Mouse (Mus musculus) lung, embryonic 14.5 days (tissue): ENCODE results near the gene Fbxl8. TPM values are rescaled to one million over a fixed set of nuclear protein-coding genes. Genes with fewer than 3 reads are reported as not detected.

ENCODE experiments used
- ATAC-seq: fragments of 200-750 bp; cut with Nextera tagmentation; 2 replicates; pipeline ENCODE4 v1.8.0; 2017; ENCODE audit warnings: mild to moderate bottlenecking, moderate TSS enrichment, moderate library complexity; ENCODE audit not compliant: insufficient read depth
- DNase-seq: peaks from one replicate; pipeline ENCODE4 v3.0.0-alpha.2; 2015
- H3K27ac ChIP-seq: fragments of 300-500 bp; sonication (generic); 2 replicates; pipeline ENCODE4 v1.5.1; 2014; ENCODE audit warnings: low read depth, mild to moderate bottlenecking, moderate library complexity
- H3K27me3 ChIP-seq: fragments of 300-500 bp; sonication (generic); 2 replicates; pipeline ENCODE4 v1.6.1; 2014; ENCODE audit warnings: low read length, control low read depth; ENCODE audit not compliant: insufficient read depth
- H3K36me3 ChIP-seq: fragments of 300-500 bp; sonication (generic); 2 replicates; pipeline ENCODE4 v1.6.1; 2014; ENCODE audit warnings: control low read depth; ENCODE audit not compliant: insufficient read depth
- H3K4me1 ChIP-seq: fragments of 300-500 bp; sonication (generic); 2 replicates; pipeline ENCODE4 v1.6.1; 2014; ENCODE audit warnings: antibody characterized with exemption, control low read depth; ENCODE audit not compliant: insufficient read depth
- H3K4me2 ChIP-seq: fragments of 300-500 bp; sonication (generic); 2 replicates; pipeline ENCODE4 v1.6.1; 2014; ENCODE audit warnings: mild to moderate bottlenecking
- H3K4me3 ChIP-seq: fragments of 300-500 bp; sonication (generic); 2 replicates; pipeline ENCODE4 v1.5.1; 2014; ENCODE audit warnings: low read depth, low read length
- H3K9ac ChIP-seq: fragments of 300-500 bp; sonication (generic); 2 replicates; pipeline ENCODE4 v1.6.1; 2014
- H3K9me3 ChIP-seq: fragments of 300-500 bp; sonication (generic); 2 replicates; pipeline ENCODE4 v1.6.1; 2016; ENCODE audit warnings: low read depth, low read length, control low read depth
- CTCF ChIP-seq: IDR thresholded peaks from 2 replicates; pipeline ENCODE4 v1.5.1; 2016; ENCODE audit warnings: antibody characterized with exemption, low read depth
- WGBS: fragments of 180-500 bp; shearing (Covaris S2); extraction: QIAGEN DNeasy Blood & Tissue Kit; methylation state at CpG from one replicate; pipeline ENCODE4 v1.1.7; 2014; 5-methylcytosine and 5-hydroxymethylcytosine counted together
- polyA plus RNA-seq: library from polyadenylated mRNA; unstranded; fragments of >200 nt; fragmentation: Nextera tagmentation; extraction: Ambion mirVana; gene quantifications from 2 replicates; pipeline ENCODE4 v1.2.1, GENCODE M21; 2014

The Fbxl8 gene
- polyA plus RNA-seq, 1 experiment from 2014 or later: 3.8 TPM

- Histone ChIP-seq H3K27me3 (peaks cover 1% of the 10 kb centered on the region), H3K9ac (no peak overlapping the region), H3K9me3 (no peaks in the 10 kb centered on the region), H3K36me3 (peaks cover 57% of the 10 kb centered on the region), H3K4me3 (peak overlapping the region; percentile 63; the same call in 1 of the 2 replicates), H3K27ac (no peak overlapping the region), H3K4me2 (peak overlapping the region; percentile 98), H3K4me1 (peaks cover 2% of the 10 kb centered on the region; the same call in 1 of the 2 replicates)
- 75% methylated on average over 10 of the region's 10 CpGs for WGBS
- no peak for TF ChIP-seq CTCF
- DNase-seq: no peak
- ATAC-seq: no peak
Measured at GRCm38 (mm10) chr8:105252680-105253537, 11.5 kb upstream of the Fbxl8 start.

- Histone ChIP-seq H3K4me2 (peak overlapping the region; percentile 98), H3K36me3 (peaks cover 49% of the 10 kb centered on the region), H3K4me1 (peaks cover 2% of the 10 kb centered on the region; the same call in 1 of the 2 replicates), H3K4me3 (peak overlapping the region; percentile 63), H3K27me3 (peaks cover 10% of the 10 kb centered on the region), H3K9me3 (no peaks in the 10 kb centered on the region), H3K9ac (peak overlapping the region; percentile 74), H3K27ac (peak overlapping the region; percentile 91; the same call in 1 of the 2 replicates)
- DNase-seq: no peak
- TF ChIP-seq CTCF: no peak
- WGBS: 36% methylated on average over 20 of the region's 20 CpGs
- peak; percentile 14; the same call in 1 of the 2 replicates for ATAC-seq
Measured at GRCm38 (mm10) chr8:105253766-105254151, 10.7 kb upstream of the Fbxl8 start.

GRCm38 (mm10) chr8:105254152-105254965 lies 10.1 kb upstream of the Fbxl8 start:
- peaks cover 43% of the 10 kb centered on the region for H3K36me3 ChIP-seq
- peaks cover 6% of the 10 kb centered on the region; the same call in 1 of the 2 replicates for H3K4me1 ChIP-seq
- peaks cover 16% of the 10 kb centered on the region for H3K27me3 ChIP-seq
- DNase-seq: peak; percentile 96
- TF ChIP-seq CTCF: peak; percentile 84
- H3K4me3 ChIP-seq: peak overlapping the region; percentile 63
- H3K9ac ChIP-seq: peak overlapping the region; percentile 74
- peak overlapping the region; percentile 98 for H3K4me2 ChIP-seq
- ATAC-seq: peak; percentile 91
- peak overlapping the region; percentile 91 for H3K27ac ChIP-seq
- H3K9me3 ChIP-seq: no peaks in the 10 kb centered on the region
- under 1% methylated on average over 74 of the region's 74 CpGs for WGBS

- H3K27ac ChIP-seq: peak within 1 kb of the TSS; percentile 91
- WGBS: 3% methylated on average over 14 of the region's 14 CpGs
- H3K4me1 ChIP-seq: peaks cover 10% of the 10 kb centered on the region; the same call in 1 of the 2 replicates
- H3K4me3 ChIP-seq: peak within 1 kb of the TSS; percentile 63
- H3K36me3 ChIP-seq: peaks cover 37% of the 10 kb centered on the region
- H3K4me2 ChIP-seq: peak within 1 kb of the TSS; percentile 98
- TF ChIP-seq CTCF: peak; percentile 5; the same call in 1 of the 2 replicates
- DNase-seq (peak; percentile 89), ATAC-seq (peak; percentile 85)
- H3K9me3 ChIP-seq: no peaks in the 10 kb centered on the region
- H3K27me3 ChIP-seq: peaks cover 22% of the 10 kb centered on the region
- peak within 1 kb of the TSS; percentile 74 for H3K9ac ChIP-seq
Measured at GRCm38 (mm10) chr8:105254966-105255350, 9.5 kb upstream of the Fbxl8 start, which contains the start of gene B3gnt9. TSS of gene B3gnt9 (minus strand) at chr8:105255153.

- Histone ChIP-seq H3K4me1 (peaks cover 10% of the 10 kb centered on the region; the same call in 1 of the 2 replicates), H3K9ac (no peak overlapping the region), H3K4me3 (no peak overlapping the region), H3K27ac (no peak overlapping the region), H3K36me3 (peaks cover 13% of the 10 kb centered on the region), H3K9me3 (no peaks in the 10 kb centered on the region), H3K27me3 (peaks cover 31% of the 10 kb centered on the region), H3K4me2 (no peak overlapping the region)
- 75% methylated on average over 7 of the region's 7 CpGs for WGBS
- no peak for TF ChIP-seq CTCF
- ATAC-seq: no peak
- DNase-seq: no peak
Measured at GRCm38 (mm10) chr8:105257318-105258114, 6.9 kb upstream of the Fbxl8 start.

- Histone ChIP-seq H3K9ac (peak overlapping the region; percentile 4), H3K9me3 (no peaks in the 10 kb centered on the region), H3K27me3 (peaks cover 33% of the 10 kb centered on the region), H3K4me3 (peak overlapping the region; percentile 37), H3K4me2 (peak overlapping the region; percentile 67), H3K4me1 (peaks cover 10% of the 10 kb centered on the region; the same call in 1 of the 2 replicates), H3K36me3 (no peaks in the 10 kb centered on the region), H3K27ac (no peak overlapping the region)
- peak; percentile 0; the same call in 1 of the 2 replicates for ATAC-seq
- 4% methylated on average over 55 of the region's 55 CpGs for WGBS
- peak; percentile 71 for DNase-seq
- peak; percentile 34 for TF ChIP-seq CTCF
Measured at GRCm38 (mm10) chr8:105258911-105259720, 5.3 kb upstream of the Fbxl8 start.
